Mouse (Mus musculus) regulatory T cell (primary cell): ENCODE results near the gene Cntd1.
"Not testable (repeated sequence)": the region's sequence is repeated elsewhere in the genome, so short reads cannot be mapped to it uniquely, and the experiment has no call there.

Experiments
- in situ Hi-C: fragments of 300-600 bp; cut with MboI, MseI; formaldehyde crosslinking; loops from one replicate; pipeline ENCODE4 v1.15.1; 2025; ENCODE audit warnings: high pct_unique_total_duplicates

Gene Cntd1

GRCm38 (mm10) chr11:101282896-101283295, 4.1 kb downstream of the Cntd1 start:
- in situ Hi-C loops, result no loop called here

GRCm38 (mm10) chr11:101283805-101284204, 5.0 kb downstream of the Cntd1 start:
- in situ Hi-C loops, result no loop called here

- in situ Hi-C loops, result no loop called here
Measured at GRCm38 (mm10) chr11:101287306-101287705, 8.5 kb downstream of the Cntd1 start.

- in situ Hi-C loops, result loop anchor here (10.0 kb wide), 1 partner anchor 86 kb away; no protein-coding TSS in a partner anchor
Measured at GRCm38 (mm10) chr11:101291231-101291630, 12.4 kb downstream of the Cntd1 start.

- in situ Hi-C loops, result loop anchor here (10.0 kb wide), 1 partner anchor 90 kb away; no protein-coding TSS in a partner anchor
Measured at GRCm38 (mm10) chr11:101295191-101295590, 16.4 kb downstream of the Cntd1 start.

GRCm38 (mm10) chr11:101300881-101301280, 22.1 kb downstream of the Cntd1 start:
- in situ Hi-C loops, result no loop called here

- in situ Hi-C loops, result no loop called here
Measured at GRCm38 (mm10) chr11:101301299-101302003, 22.6 kb downstream of the Cntd1 start.

- in situ Hi-C loops, result no loop called here
Measured at GRCm38 (mm10) chr11:101302004-101302798, 23.4 kb downstream of the Cntd1 start, which contains the start of gene Becn1. TSS of gene Becn1 (minus strand) at chr11:101302286.

- in situ Hi-C loops, result no loop called here
Measured at GRCm38 (mm10) chr11:101307744-101308143, 28.9 kb downstream of the Cntd1 start.

DNA sequence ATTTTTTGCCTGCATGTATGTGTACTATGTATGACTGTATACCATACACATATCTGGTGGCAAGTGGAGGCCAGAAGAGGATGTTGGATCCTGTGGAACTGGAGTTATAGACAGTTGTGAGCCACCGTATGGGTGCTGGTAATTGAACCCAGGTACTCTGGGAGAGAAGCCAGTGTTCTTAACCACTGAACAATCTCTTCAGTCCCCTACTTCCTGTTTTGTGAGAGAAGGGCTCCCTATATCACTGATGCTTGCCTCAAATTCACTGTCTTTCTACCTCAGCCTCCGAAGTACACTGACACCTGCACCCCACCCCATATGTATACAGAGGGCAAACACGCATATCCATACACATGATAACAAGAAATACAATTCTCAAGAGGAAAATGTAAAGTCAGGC, 32.3 kb downstream of the Cntd1 start:
- in situ Hi-C loops, result no loop called here

GRCm38 (mm10) chr11:101312150-101312549, 33.3 kb downstream of the Cntd1 start:
- in situ Hi-C loops, result no loop called here

DNA sequence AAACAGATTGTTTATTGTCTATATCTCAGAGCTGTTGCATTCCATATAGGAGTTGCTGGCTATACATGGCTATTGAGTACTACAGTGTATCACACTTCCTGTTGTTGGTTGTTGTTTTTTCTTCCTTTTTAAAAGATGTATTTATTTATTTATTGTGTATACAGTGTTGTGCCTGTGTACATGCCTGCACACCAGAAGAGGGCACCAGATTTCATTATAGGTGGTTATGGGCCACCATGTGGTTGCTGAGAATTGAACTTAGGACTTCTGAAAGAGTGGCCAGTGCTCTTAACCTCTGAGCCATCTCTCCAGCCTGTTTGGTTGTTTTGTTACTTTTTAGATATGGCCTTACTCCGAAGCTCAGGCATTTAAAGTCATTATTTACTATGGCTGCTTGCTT, 35.8 kb downstream of the Cntd1 start:
- in situ Hi-C loops, result no loop called here

DNA sequence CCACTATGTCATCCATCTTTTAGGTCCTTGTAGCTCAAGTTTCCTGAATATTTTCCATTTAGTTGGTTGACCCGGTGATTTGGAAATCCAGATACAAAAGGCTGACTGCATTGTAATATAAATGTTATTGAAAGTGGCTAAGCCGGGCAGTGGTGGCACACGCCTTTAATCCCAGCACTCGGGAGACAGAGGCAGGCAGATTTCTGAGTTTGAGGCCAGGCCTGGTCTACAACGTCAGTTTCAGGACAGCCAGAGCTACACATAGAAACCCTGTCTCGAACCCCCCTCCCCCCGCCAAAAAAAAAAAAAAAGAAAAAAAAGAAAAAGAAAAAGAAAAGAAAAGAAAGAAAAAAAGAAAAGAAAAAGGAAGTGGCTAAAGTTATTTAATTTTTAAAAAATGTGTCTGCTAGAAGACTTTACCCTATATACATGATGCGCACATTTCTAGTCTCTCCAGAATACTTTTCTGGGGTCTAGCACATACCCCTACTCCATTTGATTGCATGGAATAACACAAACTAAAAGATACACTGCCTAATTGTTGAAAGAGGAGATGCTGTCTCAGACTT, 36.4 kb downstream of the Cntd1 start:
- in situ Hi-C loops, result no loop called here

DNA sequence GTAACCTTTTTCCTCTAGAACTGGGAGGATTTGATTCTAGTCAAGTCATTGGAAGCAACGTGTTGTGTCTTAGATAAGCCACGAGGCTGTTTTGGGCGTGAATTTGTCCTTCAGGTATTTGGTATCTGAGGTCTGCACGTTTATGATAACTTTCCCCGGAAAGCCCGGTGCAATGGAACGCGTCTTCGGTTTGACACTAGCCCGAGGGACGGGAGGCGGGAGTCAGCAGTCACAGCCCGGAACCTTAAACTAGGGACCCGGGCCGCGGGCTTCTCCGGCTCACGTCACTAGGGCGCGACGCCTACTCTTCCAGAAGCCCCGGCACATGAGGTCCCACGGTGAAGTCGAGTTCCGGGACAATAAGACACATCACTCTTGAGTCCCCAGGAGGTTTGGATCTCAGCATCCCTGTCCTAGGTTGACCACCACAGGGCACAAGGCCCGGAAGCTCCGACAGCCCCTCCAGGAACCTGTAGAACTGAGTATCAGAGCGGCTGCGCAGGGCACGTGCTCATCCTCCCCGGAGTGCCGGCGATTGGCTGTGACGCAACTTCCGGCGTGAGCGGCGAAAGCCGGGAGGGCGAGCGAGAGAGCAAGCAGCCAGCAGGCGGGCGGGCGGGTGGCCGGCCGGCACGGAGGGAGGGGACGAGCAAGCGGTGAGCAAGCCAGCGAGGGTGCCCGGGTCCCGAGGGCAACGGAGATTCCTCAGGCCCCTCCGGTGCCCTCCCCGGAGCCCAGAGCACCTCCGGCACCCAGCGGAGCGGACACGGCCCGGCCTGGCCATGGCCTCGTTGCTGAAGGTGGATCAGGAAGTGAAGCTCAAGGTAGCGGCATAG, 37.1 kb downstream of the Cntd1 start, which contains the start of gene Psme3:
Psme3 (plus strand) TSS at position 549 of the 836 bp plus-strand sequence.
- in situ Hi-C loops, result no loop called here

- in situ Hi-C loops, result no loop called here
Measured at GRCm38 (mm10) chr11:101316501-101316917, 37.7 kb downstream of the Cntd1 start.

DNA sequence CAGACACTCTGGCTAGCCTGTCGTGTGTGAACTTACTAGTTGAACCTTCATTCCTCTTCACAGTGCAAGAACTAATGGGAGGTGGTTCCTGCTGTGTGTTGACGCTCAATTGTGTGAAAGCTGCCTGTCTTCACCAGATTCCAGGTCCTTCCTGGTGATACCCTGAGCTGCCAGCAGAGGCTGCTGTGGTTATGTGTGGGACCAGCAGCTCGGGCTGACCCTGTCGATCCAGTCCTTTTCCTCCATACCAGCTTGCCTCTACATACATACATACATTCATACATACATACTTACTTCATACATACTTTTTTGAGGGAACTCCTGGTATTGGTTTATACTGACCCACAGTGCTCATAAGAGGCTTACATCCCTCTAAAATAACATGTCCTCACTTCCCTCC, 44.8 kb downstream of the Cntd1 start:
- in situ Hi-C loops, result no loop called here

- in situ Hi-C loops, result no loop called here
Measured at GRCm38 (mm10) chr11:101324763-101325162, 46.0 kb downstream of the Cntd1 start, which contains the start of gene Aoc2. TSS of gene Aoc2 (plus strand) at chr11:101325063.

- in situ Hi-C loops, result not testable (repeated sequence)
Measured at GRCm38 (mm10) chr11:101325201-101325600, 46.4 kb downstream of the Cntd1 start.

DNA sequence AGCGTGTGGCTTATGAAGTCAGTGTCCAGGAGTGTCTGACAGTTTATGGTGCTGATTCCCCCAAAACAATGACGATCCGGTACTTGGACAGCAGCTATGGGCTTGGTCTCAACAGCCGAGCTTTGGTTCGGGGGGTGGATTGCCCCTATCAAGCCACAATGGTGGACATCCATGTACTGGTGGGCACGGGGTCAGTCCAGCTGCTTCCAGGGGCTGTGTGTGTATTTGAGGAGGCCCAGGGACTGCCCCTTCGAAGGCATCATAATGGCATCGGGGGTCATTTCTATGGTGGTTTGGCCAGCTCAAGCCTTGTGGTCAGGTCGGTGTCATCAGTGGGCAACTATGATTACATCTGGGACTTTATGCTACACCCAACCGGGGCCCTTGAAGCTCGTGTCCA, 47.3 kb downstream of the Cntd1 start:
- in situ Hi-C loops, result no loop called here

DNA sequence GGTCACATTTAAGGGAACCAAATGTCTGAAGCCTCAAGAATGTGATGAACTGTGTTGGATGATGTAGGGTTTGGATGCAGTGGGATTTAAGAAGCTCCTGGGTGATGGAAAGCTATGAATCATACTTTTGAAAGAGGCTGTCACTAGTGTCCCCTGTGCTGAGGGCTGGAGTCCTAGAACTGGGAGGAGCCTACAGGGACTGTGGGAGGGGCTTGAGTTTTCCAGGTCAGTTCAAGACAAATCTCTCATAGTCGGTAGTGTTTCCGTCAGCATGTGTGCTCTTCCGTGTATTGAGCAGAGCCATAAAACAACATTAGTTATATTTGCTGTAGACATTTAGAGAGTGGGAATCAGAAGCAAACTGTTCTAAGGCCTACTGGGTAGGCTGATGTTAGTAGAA, 48.5 kb downstream of the Cntd1 start:
- in situ Hi-C loops, result no loop called here

DNA sequence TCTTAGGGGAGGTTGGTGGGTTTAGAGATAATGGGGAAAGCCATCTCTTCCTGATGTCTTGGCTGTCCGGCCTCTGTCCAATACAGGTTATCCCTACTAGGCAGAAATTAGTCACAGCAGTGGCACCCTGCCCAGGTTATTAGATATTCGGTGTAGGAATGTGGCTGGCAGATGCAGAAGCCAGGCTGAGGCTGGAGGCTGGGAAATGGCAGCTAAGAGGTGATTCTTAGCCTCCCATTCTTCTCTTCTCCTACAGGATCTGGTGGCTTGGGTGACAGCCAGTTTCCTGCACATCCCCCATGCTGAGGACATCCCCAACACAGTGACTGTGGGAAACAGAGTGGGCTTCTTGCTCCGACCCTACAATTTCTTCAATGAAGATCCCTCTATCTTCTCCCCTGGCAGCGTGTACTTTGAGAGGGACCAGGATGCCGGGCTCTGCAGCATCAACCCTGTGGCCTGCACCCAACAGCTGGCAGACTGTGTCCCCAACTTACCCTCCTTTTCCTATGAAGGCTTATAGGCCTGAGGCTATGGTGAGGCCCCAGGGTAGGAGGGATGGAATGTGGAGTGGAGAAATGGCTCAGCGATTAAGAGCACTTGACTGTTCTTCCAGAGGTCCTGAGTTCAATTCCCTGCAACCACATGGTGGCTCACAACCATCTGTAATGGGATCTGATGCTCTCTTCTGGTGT, 50.3 kb downstream of the Cntd1 start:
- in situ Hi-C loops, result no loop called here
